Mouse (Mus musculus) MEL (cell line): ENCODE data around the gene Hmmr. TPM values are rescaled to one million over a fixed set of nuclear protein-coding genes. Genes with fewer than 3 reads are reported as not detected.

Experiments used
- DNase-seq: peaks from one replicate; pipeline ENCODE4 v3.0.0; 2011; ENCODE audit warnings: low read depth, low spot score
- H3K27ac ChIP-seq: 2 replicates; pipeline ENCODE4 v1.5.1; 2012; ENCODE audit warnings: low read depth, mild to moderate bottlenecking, control low read depth, low read length, moderate library complexity; ENCODE audit not compliant: control insufficient read depth
- H3K27me3 ChIP-seq, 2 experiments: fragments of 150-350 bp in 1 of 2; sonication (generic) in 1 of 2; 2 replicates each; pipeline ENCODE4 v1.6.1; 2012; ENCODE audit warnings: low read length in 2 of 2, mild to moderate bottlenecking in 2 of 2, improper control_type of control experiment in 1 of 2, moderate library complexity in 1 of 2; ENCODE audit not compliant: insufficient read depth in 2 of 2, control insufficient read depth in 1 of 2
- H3K36me3 ChIP-seq, 2 experiments: 2 replicates each; pipeline ENCODE4 v1.6.1; 2012 to 2014; ENCODE audit warnings: low read length in 2 of 2, improper control_type of control experiment in 1 of 2, inconsistent platforms in 1 of 2, mild to moderate bottlenecking in 1 of 2; ENCODE audit not compliant: insufficient read depth in 2 of 2, control insufficient read depth in 1 of 2
- H3K4me1 ChIP-seq, 2 experiments: fragments of 150-350 bp in 1 of 2; sonication (generic) in 1 of 2; 2 replicates each; pipeline ENCODE4 v1.6.1; 2012; ENCODE audit warnings: low read length in 2 of 2, improper control_type of control experiment in 1 of 2, mild to moderate bottlenecking in 1 of 2; ENCODE audit not compliant: insufficient read depth in 2 of 2, control insufficient read depth in 1 of 2
- H3K4me3 ChIP-seq, 2 experiments: fragments of 150-350 bp in 1 of 2; sonication (generic) in 1 of 2; 2 replicates each; pipeline ENCODE4 v1.5.1; 2012; ENCODE audit warnings: low read depth in 2 of 2, low read length in 2 of 2, mild to moderate bottlenecking in 2 of 2, moderate library complexity in 2 of 2, control low read depth in 1 of 2, improper control_type of control experiment in 1 of 2; ENCODE audit not compliant: control insufficient read depth in 1 of 2, insufficient read depth in 1 of 2
- H3K79me2 ChIP-seq: 2 replicates; pipeline ENCODE4 v1.6.1; 2012; ENCODE audit warnings: mild to moderate bottlenecking, low read length, moderate library complexity; ENCODE audit not compliant: control insufficient read depth, poor library complexity, insufficient read depth
- H3K9ac ChIP-seq: 2 replicates; pipeline ENCODE4 v1.6.1; 2012; ENCODE audit warnings: low read depth, mild to moderate bottlenecking, control low read depth, low read length, moderate library complexity; ENCODE audit not compliant: control insufficient read depth, poor library complexity, severe bottlenecking
- H3K9me3 ChIP-seq: fragments of 150-350 bp; sonication (generic); replicated peaks from 2 replicates; pipeline ENCODE4 v1.6.1; 2012; ENCODE audit warnings: mild to moderate bottlenecking, low read length, improper control_type of control experiment, moderate library complexity; ENCODE audit not compliant: insufficient read depth
- BHLHE40 ChIP-seq: IDR thresholded peaks from 2 replicates; pipeline ENCODE4 v1.6.1; 2012; ENCODE audit warnings: low read depth, mild to moderate bottlenecking, inconsistent platforms, low read length, improper control_type of control experiment, borderline replicate concordance
- CTCF ChIP-seq, 3 experiments: IDR thresholded peaks in 2 of 3; conservative IDR thresholded peaks in 1 of 3; 2 replicates each; pipeline ENCODE4 v1.5.1; 2011 to 2012; ENCODE audit warnings: low read length in 3 of 3, low read depth in 2 of 3, mild to moderate bottlenecking in 2 of 3, improper control_type of control experiment in 1 of 3, inconsistent platforms in 1 of 3, mixed read lengths in 1 of 3, moderate library complexity in 1 of 3; ENCODE audit not compliant: control insufficient read depth in 1 of 3, insufficient read depth in 1 of 3, poor library complexity in 1 of 3, severe bottlenecking in 1 of 3
- ELF1 ChIP-seq: IDR thresholded peaks from 2 replicates; pipeline ENCODE4 v1.6.1; 2014; ENCODE audit warnings: low read depth, mild to moderate bottlenecking, inconsistent platforms, low read length, improper control_type of control experiment, moderate library complexity
- EP300 ChIP-seq, 2 experiments: IDR thresholded peaks; 2 replicates each; pipeline ENCODE4 v1.6.1; 2011; ENCODE audit warnings: improper control_type of control experiment in 2 of 2, low read length in 2 of 2, low read depth in 1 of 2, mild to moderate bottlenecking in 1 of 2
- ETS1 ChIP-seq: IDR thresholded peaks from 2 replicates; pipeline ENCODE4 v1.6.1; 2012; ENCODE audit warnings: low read depth, mild to moderate bottlenecking, inconsistent platforms, low read length, improper control_type of control experiment, moderate library complexity
- HCFC1 ChIP-seq: IDR thresholded peaks from 2 replicates; pipeline ENCODE4 v1.6.1; 2012; ENCODE audit warnings: low read depth, mild to moderate bottlenecking, inconsistent platforms, low read length, improper control_type of control experiment, moderate library complexity
- MAFK ChIP-seq: IDR thresholded peaks from 2 replicates; pipeline ENCODE4 v1.6.1; 2011; ENCODE audit warnings: low read depth, mild to moderate bottlenecking, low read length, improper control_type of control experiment, borderline replicate concordance
- MAZ ChIP-seq: IDR thresholded peaks from 2 replicates; pipeline ENCODE4 v1.6.1; 2012; ENCODE audit warnings: low read depth, mild to moderate bottlenecking, inconsistent platforms, low read length, improper control_type of control experiment
- MYB ChIP-seq: IDR thresholded peaks from 2 replicates; pipeline ENCODE4 v1.6.1; 2011; ENCODE audit warnings: mild to moderate bottlenecking, low read depth, low read length, improper control_type of control experiment
- MYC ChIP-seq: IDR thresholded peaks from 2 replicates; pipeline ENCODE4 v1.6.1; 2011; ENCODE audit warnings: low read depth, mild to moderate bottlenecking, low read length, improper control_type of control experiment, moderate library complexity
- NRF1 ChIP-seq: IDR thresholded peaks from 2 replicates; pipeline ENCODE4 v1.6.1; 2014; ENCODE audit warnings: low read depth, mild to moderate bottlenecking, inconsistent platforms, low read length, improper control_type of control experiment, moderate library complexity; ENCODE audit not compliant: poor library complexity, insufficient read depth, severe bottlenecking
- RAD21 ChIP-seq: IDR thresholded peaks from 2 replicates; pipeline ENCODE4 v1.6.1; 2011; ENCODE audit warnings: mild to moderate bottlenecking, low read depth, low read length, improper control_type of control experiment
- SMC3 ChIP-seq: IDR thresholded peaks from 2 replicates; pipeline ENCODE4 v1.6.1; 2011; ENCODE audit warnings: low read depth, low read length, improper control_type of control experiment
- TCF12 ChIP-seq: IDR thresholded peaks from 2 replicates; pipeline ENCODE4 v1.6.1; 2014; ENCODE audit warnings: low read depth, mild to moderate bottlenecking, inconsistent platforms, low read length, improper control_type of control experiment, moderate library complexity
- UBTF ChIP-seq: IDR thresholded peaks from 2 replicates; pipeline ENCODE4 v1.6.1; 2012; ENCODE audit warnings: low read depth, mild to moderate bottlenecking, inconsistent platforms, low read length, improper control_type of control experiment, moderate library complexity, borderline replicate concordance; ENCODE audit not compliant: insufficient read depth
- USF2 ChIP-seq, 2 experiments: IDR thresholded peaks; 2 replicates each; pipeline ENCODE4 v1.6.1; 2011 to 2012; ENCODE audit warnings: improper control_type of control experiment in 2 of 2, low read length in 2 of 2, borderline replicate concordance in 1 of 2, inconsistent platforms in 1 of 2, low read depth in 1 of 2, mild to moderate bottlenecking in 1 of 2; ENCODE audit not compliant: insufficient read depth in 1 of 2
- polyA plus RNA-seq, 2 experiments: library from polyadenylated mRNA; stranded (reverse) in 1 of 2; unstranded in 1 of 2; fragments of >175 nt in 1 of 2; fragments of >200 nt in 1 of 2; gene quantifications; 2 replicates each; pipeline versions ENCODE4 v1.2.1 to v1.2.4; 2012; ENCODE audit warnings: low replicate concordance in 2 of 2, low read depth in 1 of 2; ENCODE audit not compliant: insufficient read length in 2 of 2, insufficient read depth in 1 of 2, missing spikeins in 1 of 2
- total RNA-seq: library from RNA; depleted of rRNA; stranded (reverse); fragments of 300-350 nt; gene quantifications from 2 replicates; pipeline ENCODE4 v1.2.3, GENCODE M21; 2012

Hmmr gene
- total and polyA plus RNA-seq, 3 experiments: 40.6 to 74.5 (median 55.6) TPM

DNA sequence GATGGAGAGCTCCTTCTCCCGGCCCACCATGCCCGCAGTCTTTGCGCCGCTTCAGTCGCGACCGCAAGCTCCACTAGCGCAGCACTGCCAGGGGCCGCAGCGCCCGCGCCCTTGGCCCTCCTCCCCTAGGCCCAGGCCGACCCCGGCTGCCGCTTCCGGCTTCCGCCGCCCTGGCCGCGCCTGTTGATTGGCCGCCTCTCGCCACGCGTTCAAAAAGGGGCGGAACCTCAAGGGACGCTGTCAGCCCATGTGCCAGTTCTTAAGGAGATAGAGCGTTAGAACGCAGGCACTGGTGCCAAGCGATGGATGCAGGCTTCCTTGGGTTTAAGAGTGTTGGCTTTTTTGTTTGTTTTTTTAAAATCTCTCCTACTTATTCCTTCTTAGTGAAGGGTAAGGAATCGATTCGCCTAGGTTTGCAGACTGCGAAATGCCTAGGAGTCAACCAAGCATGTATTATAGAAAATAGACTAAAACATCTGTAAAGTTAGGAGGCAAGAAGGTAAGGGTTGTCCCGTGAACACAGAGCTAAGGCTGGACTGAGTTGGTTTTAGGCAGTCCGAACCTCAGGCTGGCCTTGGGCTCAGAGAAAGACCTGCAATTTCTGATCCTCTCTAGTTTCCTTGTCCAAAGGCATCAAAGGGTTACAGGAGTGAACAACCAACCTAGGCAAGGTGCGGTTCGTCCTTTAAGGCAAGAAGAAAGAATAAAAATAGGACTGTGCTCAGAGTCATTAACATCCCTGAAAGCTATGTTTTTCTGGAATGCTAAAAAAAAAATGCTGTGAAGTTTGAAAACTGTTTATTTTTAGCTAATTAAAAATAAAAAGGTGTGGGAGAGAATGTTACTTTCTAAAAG lies 40.5 kb downstream of the Hmmr start (continued):
- TF ChIP-seq CTCF (IDR thresholded peaks at IDR 0.05 in 2 of 3, conservative IDR thresholded peaks at IDR 0.05 in 1 of 3; ENCODE audit: control insufficient read depth in 1 of 3, insufficient read depth in 1 of 3, low read depth in 2 of 3, low read length in 3 of 3, poor library complexity in 1 of 3, severe bottlenecking in 1 of 3) (no peak), MAFK (no peak), NRF1 (peak; percentile 20; the same call in 1 of the 2 replicates), HCFC1 (peak; percentile 84), EP300 (IDR thresholded peaks at IDR 0.05; ENCODE audit: low read depth in 1 of 2, low read length in 2 of 2) (peak in 1 of 2 experiments; percentile 28; a peak in 1 of 4 replicates), UBTF (no peak), BHLHE40 (peak; percentile 33; the same call in 1 of the 2 replicates), MAZ (no peak; the same call in 1 of the 2 replicates), MYC (peak; percentile 94), USF2 (IDR thresholded peaks at IDR 0.05; ENCODE audit: borderline replicate concordance in 1 of 2, insufficient read depth in 1 of 2, low read depth in 1 of 2, low read length in 2 of 2) (no peak), RAD21 (no peak), TCF12 (peak; percentile 51; the same call in 1 of the 2 replicates)

DNA sequence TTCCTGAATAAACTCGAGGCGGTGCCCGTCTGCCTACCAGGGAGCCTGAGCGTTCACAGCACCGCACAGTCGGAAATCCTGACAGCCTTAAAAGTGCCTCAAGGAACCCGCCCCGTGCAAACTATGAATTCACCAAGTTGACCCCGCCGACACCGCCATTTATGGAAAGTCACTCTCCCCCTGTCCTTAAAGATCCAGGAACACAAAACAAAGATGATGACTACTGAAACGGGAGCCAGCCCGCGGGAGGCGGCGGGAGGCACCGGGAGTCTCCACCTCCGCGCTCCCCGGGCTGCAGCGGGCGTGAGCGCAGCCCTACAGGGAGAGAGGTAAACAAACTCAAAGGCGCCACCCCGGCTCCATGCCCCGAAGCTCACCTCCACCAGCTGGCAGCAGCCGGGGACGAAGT lies 41.1 kb downstream of the Hmmr start:
- H3K4me3 ChIP-seq: peak overlapping the region; percentile 88 to 89
- 0 out of 2 replicates have a peak, but pooled peaks have one; percentile 8 for TF ChIP-seq ETS1
- no peak for TF ChIP-seq ELF1
- TF ChIP-seq MYB: no peak
- TF ChIP-seq SMC3: no peak
- no peak; a peak in 1 of 6 replicates for TF ChIP-seq CTCF (IDR thresholded peaks at IDR 0.05 in 2 of 3, conservative IDR thresholded peaks at IDR 0.05 in 1 of 3; ENCODE audit: control insufficient read depth in 1 of 3, insufficient read depth in 1 of 3, low read depth in 2 of 3, low read length in 3 of 3, poor library complexity in 1 of 3, severe bottlenecking in 1 of 3)
- TF ChIP-seq MAZ: peak; percentile 53; the same call in 1 of the 2 replicates
- peaks cover 47% of the 10 kb centered on the region for H3K79me2 ChIP-seq
- H3K36me3 ChIP-seq: peaks cover 2 to 20% of the 10 kb centered on the region in 2 experiments
- DNase-seq: no peak
- no peaks in the 10 kb centered on the region for H3K9me3 ChIP-seq
- H3K27me3 ChIP-seq: no peaks in the 10 kb centered on the region
- H3K27ac ChIP-seq: peak overlapping the region; percentile 43
- peaks cover 0 to 17% of the 10 kb centered on the region in 2 experiments for H3K4me1 ChIP-seq
- H3K9ac ChIP-seq: peak overlapping the region; percentile 84
